Mouse (Mus musculus) R1 (cell line): Measurements from ENCODE around the gene Polrmt.
"Not testable (repeated sequence)": the region's sequence is repeated elsewhere in the genome, so short reads cannot be mapped to it uniquely, and the experiment has no call there.

Experiments
- DNase-seq: peaks from one replicate; pipeline ENCODE4 v3.0.0-alpha.2; 2018; ENCODE audit warnings: low read depth, low spot score

Polrmt gene

DNA sequence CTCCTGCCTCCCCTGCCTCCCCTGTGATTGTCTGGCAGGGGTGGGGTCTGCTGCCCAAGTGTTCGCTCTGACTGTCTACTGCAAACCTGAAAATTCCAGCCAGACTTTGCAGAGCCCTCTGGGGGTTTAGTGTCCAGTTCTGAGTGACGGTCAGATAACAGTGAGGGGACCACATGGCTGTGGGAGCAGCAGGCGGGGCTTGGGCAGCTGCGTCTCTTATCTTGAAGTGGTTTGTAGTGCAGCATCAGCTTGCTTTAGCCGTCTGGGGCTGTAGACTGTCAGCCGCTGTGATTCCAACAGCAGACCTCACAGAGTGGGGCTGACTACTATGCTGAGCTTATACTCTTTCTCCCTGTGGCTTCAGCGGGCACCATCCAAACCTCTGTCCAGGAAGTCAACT lies 37.1 kb downstream of the Polrmt start:
- no peak for DNase-seq

DNA sequence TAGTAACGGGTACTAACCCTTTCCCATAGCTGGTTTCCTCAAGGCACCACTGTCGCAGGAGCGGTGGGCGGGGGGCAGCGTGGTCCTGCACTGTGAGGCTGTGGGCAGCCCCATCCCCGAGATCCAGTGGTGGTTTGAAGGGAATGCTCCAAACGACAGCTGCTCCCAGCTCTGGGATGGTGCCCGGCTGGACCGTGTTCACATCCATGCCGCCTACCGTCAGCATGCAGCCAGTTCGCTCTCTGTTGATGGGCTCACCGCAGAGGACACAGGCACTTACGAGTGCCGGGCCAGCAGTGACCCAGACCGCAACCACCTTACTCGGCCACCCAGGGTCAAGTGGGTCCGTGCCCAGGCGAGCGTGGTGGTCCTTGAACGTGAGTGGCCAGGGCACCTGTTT lies 37.7 kb downstream of the Polrmt start:
- DNase-seq, result no peak

DNA sequence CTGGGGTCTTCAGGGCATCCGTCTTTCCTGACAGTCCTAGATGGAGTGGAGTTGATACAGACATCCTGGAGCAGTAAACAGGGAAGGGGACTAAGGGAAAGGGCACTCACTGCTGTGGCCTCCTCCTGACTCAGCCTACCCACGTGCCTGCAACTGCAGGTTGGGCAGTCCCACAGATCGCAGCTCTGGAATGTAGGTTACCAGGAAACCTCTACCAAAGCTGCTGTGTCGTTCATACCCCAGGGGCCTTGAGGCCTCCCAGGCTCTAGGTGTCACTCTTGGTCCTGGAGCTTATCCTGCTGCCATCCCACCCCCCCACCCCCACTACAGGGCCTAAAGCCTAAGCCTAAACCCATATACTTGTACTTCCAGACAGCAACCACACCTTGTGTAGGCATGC lies 38.6 kb downstream of the Polrmt start:
- peak; percentile 79 for DNase-seq

DNA sequence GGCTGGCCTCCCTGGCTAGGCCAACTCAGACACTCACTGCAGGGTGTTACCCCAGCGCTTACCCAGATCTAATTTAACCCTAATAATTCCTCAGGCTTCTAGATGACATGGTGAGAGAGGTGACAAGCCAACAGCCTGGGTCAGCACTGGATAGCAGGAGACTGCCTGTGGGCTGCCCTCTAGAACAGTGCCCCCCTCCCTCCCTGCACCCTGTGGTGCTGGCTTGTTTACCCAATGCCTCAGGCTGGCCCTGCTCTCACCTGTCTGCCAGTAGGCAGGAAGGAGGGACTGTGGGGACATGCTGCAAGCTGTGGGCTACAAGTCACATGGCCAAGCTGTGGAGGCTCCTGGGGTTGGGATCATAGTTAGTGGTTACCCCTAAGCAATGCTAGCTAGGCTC lies 39.2 kb downstream of the Polrmt start:
- DNase-seq, result no peak

DNA sequence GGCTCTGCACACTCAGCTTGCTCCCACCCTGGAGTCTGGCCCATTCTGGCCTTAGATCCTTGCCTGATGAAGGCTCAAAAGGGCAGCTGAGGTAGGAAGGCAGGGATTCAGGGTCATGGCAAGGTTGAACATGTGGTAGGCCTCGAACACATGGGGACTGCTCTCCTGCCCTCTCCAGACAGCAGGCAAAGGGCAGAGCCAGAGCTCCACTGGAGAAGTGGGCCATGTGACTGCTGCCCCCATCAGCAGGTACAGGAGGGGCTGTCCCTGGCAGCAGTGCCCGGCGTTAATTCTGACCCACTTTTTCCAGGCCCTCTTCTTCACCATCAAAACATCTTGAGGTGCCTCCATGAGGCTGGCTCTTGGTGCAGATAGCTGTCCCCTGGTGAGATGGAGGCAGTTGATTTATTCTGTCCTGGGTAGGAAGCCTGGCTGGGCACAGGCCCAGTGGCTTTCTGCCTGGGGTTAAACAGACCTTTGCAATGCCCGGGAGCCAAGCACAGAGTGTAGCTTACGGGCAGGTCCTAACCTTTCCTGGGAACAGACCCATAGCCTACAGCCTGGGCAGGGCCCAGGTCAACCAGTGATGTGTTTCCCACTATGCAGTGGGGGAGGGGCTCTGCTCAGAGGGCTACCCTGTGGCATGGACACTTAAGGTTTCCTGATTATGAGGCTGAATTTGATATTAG lies 39.8 kb downstream of the Polrmt start:
- DNase-seq, result no peak

DNA sequence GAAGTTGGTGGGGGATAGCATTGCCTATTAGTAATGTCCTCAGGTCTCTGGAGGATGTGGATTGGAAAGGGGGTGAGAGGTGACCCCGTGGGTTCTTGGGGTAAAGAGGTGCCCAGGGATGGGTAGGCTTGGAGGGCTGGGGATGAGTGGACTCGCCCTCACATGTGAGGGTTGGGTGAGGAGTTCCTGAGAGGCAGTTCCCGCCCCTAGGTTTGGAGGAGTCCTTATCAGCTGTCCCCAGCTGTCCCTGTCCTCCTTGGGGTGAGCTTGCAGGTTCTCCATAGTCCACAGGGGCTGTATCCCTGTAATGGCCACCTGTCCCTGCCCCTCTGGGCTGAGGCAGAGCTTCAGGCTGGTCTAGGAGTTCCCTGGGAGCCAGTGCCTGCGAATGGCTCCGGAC lies 40.4 kb downstream of the Polrmt start:
- DNase-seq, result no peak

DNA sequence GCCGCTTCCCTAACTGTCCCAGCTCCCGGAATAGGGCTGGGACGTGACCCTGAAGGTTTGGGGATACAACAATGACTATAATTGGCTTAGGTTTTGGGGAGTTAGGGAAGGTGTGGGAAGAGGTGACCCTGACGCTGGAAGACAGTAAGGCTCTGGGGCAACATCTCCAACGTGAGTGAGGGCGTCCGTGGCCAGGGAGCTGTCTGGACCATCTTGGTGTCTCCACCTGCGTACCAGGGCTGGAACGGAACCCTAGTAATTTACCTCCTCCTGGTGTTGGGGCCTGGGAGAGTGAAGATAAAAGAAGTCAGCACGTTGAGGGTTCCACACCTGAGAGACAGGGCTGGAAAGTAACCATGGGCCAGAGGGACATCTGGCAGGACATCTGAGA lies 41.4 kb downstream of the Polrmt start:
- DNase-seq, result no peak

DNA sequence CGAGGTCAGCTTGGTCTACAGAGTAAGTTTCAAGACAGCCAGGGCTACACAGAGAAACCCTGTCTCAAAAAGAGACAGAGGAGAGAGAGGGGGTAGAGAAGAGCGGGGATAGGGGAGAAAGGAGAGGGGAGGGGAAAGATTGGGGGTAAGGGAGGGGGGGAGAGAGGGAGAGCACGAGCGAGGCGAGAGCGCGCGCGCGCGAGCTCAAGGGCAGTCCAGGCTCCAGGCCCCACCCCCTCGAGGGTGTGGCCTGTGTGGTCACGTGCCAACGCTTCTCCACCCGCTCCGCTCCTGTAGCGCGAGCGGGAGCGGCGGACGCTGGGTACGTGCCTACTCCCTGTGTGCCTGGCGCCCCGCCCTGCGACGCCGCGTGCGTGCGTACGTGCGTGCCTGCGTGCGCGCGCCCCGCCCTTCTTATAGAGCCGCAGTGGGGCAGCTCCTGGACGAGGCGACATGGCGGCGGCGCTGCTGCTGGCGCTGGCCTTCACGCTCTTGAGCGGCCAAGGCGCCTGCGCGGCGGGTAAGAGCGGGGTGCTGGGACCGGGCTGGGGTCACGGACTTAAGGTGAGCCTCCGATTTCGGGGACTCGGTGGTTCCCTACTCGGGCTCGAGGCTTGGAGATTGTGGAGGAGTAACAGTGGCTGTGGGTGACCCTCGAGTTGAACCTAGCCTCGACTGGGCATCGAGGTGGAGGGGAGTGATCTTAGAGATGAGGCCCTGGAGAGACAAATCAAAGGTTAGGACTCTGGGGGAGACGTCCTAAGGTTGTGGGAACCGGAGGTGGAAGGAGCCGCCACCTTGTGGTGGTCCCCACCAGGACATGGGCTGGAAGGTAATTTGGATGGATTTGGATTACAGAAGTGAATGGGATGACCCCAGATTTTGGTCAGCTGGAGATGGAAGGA lies 42.1 kb downstream of the Polrmt start, which contains the start of gene Bsg:
Gene Bsg (plus strand): TSS at position 427 of the 905 bp plus-strand sequence.
- DNase-seq, result peak; percentile 99

DNA sequence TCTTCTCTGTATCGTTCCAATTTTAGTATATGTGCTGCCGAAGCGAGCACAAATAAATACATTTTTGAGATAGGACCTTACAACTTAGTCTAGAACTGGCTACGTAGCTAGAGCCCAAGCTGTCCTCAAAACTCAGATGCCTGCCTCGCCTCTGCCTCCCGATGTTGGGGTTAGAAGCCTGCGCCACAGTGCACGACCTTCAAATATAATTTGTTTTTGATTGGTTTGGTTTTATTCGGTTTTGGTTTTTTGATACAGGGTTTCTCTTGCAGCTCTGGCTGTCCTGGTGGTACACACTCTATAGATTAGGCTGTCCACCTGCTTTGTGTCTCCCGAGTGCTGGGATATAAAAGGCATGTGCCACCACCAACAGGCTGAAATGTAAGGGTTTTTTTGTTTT lies 42.8 kb downstream of the Polrmt start:
- no peak for DNase-seq

DNA sequence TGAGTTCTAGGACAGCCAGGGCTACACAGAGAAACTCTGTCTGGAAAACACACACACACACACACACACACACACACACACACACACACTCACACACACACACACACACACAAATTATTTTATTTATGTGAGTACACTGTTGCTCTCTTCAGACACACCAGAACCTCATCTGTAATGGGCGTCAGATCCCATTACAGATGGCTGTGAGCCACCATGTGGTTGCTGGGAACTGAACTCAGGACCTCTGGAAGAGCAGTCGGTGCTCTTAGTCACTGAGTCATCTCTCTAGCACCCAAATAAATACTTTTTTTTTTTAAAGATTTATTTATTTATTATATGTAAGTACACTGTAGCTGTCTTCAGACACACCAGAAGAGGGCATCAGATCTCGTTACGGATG lies 43.4 kb downstream of the Polrmt start:
- DNase-seq, result not testable (repeated sequence)

DNA sequence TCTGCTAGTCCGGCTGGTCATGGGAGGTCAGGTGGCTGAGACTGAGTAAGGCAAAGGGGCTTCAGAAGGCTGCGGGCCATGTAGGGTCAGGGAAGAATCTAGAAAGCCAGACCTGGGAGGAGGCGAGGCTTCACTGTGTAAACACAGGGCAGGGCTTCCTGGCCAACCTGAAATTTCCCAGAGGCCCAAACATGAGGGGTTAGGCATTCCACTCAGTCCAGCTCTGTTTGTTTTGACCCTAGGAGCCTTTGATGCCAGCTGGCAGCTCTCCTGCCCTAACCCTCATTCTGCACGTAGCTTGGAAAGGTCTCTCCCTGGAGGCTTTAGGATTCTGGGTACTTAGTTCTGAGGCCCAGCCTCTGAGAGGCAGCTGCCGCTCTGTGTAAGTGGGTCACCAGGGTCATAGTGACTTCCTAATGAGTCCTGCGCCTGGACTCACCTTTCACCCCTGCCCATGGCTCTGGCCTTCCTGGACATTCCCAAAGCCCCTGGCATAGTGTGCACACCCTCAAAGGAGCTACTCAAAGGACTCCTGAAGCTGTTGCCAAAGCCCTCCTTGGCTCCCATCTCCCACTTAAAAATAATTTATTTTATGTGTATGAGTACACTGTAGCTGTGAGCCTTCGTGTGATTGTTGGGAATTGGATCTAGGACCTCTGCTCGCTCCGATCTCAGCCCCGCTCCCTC lies 44.8 kb downstream of the Polrmt start:
- no peak for DNase-seq

DNA sequence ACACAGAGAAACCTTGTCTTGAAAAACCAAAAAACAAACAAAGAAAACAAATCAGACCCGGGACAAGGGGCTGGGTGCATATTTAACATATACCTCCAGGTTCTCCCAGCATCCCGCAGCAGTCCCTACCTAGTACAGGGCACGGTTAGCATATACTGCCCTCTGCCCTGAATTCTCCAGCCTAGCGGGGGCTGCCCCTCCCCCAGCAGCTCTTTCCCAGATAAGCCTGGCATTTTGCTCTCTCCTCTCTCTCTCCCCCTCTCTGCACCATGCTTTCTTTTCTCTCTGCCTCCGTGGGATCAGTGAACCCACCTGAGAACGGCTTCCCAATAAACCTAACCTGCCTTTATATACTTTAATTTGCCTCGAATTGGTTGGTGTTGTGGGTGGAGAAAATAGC lies 45.7 kb downstream of the Polrmt start:
- DNase-seq, result no peak

DNA sequence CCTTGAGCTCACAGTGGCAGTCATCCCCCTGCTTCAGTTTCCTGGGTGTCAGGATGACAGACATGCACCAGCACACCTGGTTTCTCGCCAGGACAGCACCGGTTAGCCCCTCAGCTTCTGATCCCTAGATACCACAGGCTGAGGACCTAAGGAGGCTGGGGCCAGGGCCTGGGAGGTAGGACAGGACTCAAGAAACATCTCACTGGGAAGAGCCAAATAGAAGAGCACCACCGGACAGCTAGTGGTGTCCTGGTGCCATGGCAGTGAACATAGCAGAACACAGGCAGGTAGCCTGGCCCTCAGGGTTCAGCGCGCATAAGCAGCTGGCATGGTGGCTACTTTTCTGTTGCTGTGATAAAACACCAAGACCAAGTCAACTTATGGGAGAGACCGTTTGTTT lies 47.9 kb downstream of the Polrmt start:
- no peak for DNase-seq

DNA sequence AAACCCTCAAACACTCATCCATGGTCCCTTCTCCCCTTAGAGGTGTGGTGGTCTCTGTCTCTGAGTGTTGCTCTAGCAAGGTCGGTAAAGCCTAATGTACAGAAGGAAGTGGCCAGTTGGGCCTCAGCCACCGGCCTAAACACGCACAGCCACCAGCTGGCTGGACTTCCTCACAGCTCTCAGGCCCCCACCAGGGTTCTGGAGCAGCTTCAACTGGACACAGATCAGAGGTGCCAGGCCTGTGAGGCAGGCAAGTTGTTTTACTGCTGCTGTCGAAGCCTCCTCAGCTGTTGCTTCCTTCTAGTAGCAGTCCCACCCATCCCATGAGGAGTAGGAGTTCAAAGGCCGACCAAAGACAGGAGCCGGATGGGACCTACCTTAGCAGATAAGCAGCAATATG lies 48.5 kb downstream of the Polrmt start:
- DNase-seq, result no peak

DNA sequence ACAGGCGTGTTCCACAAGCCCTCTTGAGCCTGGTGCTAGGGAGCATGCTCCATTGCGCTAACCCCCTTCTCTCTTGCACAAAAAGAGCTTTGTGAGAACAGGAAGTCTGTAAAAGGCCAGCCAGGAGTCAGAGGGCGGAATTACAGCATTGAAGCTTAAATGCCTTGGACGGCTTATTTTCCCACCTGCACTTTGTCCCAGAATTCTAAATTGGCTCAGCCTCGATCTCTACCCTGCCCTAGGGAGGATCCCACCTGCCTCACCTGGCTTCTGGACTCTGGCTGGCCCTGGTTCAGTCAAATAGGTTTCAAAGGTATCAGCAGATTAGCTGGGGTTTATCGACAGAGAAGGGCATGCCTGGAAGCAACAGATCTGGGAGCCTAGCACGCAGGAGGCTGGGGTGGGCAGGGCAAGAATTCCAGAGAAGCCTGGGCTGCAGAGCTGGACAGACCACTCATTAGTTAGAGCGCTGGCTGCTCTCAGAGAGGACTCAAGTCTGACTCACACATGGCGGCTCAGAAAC lies 50.2 kb downstream of the Polrmt start:
- no peak for DNase-seq

DNA sequence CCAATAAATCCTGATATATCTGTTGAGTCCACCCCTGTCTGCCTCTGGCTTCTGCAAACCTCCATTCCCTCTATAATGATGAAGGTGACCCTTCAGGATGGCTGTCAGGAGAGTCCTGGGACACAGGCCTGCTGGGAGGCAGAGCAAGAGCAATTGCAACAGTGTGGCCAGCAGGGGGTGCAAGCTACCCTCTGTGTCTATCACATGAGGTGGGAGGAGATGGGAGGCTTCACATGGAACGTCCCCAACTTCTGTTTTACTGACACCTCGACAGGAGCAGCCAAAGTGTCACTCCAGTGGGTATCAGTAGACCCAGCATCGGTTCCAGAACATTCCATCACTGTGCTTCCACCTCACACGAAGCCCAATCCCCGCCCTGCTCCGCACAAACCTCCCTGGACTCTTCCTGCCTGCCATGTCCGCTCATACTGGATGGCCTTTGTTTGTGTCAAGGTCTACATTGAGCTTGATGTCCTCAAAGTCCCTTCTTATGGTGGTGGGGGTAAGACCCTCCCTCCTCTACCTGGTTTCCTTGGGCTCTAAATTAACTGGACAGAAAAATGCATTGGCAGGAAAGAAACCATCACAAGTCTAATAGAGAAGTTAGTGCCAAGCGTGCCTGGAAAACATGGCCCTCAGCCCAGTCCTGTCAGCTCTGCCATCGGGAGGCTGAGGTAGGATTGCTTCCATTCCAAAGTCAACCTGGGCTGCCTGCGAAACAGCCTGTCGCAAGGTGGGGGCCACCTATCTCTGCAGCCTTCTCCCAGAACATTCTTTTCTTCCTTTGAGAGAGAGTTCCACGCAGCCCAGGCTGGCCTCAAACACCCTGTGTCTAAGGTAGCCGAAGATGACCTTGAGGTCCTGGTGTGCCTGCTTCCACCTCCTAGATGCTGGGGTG lies 50.9 kb downstream of the Polrmt start:
- DNase-seq, result peak; percentile 83

DNA sequence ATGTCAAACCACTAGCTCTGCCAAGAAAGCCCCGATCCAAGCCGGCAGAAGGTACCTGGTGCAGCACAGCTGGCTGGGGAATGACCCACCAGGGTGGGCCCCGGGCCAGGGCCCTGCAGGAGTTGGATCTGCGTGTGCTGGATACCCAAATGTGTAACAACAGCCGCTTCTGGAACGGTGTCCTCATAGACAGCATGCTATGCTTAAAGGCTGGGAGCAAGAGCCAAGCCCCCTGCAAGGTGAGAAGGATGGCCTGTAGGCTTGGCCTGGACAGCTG lies 52.1 kb downstream of the Polrmt start:
- no peak for DNase-seq

DNA sequence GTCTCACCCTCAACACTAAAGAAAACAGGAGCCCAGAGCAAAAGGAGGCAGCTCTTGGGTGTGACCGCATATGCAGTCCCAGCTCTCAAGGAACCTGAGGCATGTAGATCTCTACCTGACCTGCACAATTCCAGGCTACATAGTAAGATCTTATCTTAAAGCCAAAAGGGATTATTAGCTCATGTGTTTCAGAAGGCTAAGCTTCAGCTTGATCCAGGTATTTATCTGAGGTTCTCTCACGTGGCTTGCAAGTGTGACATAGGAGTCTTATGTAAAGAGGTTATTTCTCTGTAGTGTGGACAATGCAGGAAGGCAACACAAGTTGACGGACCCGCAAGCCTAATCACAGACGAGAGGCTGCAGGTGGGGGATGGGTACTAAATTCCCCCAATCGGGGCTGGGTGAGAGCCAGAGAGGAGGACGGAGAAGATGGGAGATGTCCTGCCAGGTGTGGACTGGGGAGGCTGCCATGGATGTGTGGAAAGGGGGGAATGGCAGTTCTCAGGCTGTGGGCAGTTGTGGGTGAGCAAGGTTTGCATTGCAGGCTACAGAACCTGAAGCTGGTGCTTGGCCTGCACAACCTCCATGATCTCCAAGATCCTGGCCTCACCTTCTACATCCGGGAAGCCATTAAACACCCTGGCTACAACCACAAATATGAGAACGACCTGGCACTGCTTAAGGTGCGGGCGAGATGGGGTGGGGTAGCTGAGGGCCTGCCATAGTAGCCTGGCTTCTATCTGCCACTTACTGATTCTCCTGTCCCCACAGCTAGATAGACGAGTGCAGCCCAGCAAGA lies 52.6 kb downstream of the Polrmt start:
- DNase-seq, result no peak

DNA sequence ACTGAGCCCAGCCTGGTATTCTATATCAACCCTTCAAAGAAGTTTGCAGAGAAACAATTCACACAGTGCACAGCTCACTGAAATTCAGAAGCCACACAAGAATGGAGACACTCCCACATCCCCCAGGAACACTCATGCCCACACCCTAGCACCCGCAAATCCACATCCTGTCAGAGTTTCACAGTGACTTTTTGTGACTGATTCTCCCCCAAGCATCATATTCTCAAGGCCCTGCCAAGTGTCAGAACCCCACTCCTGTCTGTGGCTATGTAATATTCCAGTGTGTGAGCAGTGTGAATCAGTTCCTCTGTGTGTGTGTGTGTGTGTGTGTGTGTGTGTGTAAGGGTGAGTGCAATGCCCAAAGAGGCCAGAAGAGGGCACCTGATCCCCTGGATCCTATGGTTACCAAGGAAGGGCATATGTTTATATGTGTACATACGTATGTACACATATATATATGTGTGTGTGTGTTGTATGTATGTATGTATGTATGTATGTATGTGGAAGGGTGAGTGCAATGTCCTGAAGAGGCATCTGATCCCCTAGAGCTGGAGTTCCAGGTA lies 54.3 kb downstream of the Polrmt start:
- DNase-seq, result peak; percentile 65

DNA sequence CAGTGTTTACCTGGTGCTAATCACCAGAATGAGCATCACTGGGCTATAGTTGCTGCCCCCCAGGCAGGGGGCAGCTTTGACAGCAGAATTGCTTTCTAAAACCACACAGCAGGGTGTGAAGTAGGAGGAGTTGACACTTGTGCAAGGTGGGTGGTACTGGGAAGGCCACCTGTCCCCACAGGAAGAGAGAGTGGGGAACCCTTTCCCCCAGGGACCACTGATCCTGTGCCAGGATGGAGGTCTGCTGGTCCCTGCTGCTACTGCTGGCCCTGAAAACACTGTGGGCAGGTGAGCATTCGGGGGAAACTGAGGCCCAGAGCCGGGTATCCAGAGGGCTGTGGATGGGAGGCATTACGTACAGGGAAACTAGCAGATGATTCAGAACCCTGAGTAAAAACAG lies 57.2 kb downstream of the Polrmt start:
- DNase-seq, result no peak
